In genomic region chr2:170630553-170630952, GRCm38 (mm10) we compare ENCODE assay signal across 29 mouse cellular contexts. TPM values are rescaled to one million over a fixed set of nuclear protein-coding genes. Genes with fewer than 3 reads are reported as not detected.
DNase-seq lines count a peak whose midpoint lies in the region; ATAC-seq and TF ChIP-seq lines count a peak whose summit lies in the region.
"Had no signal": no experiment of that assay in that cellular context is flagged by ENCODE, and none has a peak within 500 bp of the region (broad histone marks: within the 10 kb centered on the region; RNA-seq: fewer than 3 reads in every experiment).

No protein-coding gene starts in this region.

- WGBS in forebrain, postnatal 0 days = 79% methylated on average over 11 of the region's 11 CpGs
- WGBS in forebrain, embryonic 16.5 days = 89% methylated on average over 11 of the region's 11 CpGs
- WGBS in kidney, embryonic 14.5 days = 48% methylated on average over 11 of the region's 11 CpGs
- WGBS in kidney, embryonic 15.5 days = 53% methylated on average over 11 of the region's 11 CpGs
- 50% methylated on average over 11 of the region's 11 CpGs for WGBS in kidney, postnatal 0 days

- DNase-seq in forebrain, postnatal 0 days = no peak
- peak; percentile 38 for DNase-seq in kidney, postnatal 0 days (ENCODE audit: low spot score)
- no peak for DNase-seq in kidney, adult 9 months
- DNase-seq: adrenal gland, adult 2 months; adrenal gland, postnatal 10 days; adrenal gland, postnatal 25 days; cerebellum, adult 11 months; cerebellum, adult 18-20 months; cerebellum, adult 8-10 months; cerebellum, adult 9-11 months; cerebellum, postnatal 36 days; embryo, embryonic 11 days had no signal

- H3K4me3 ChIP-seq in forebrain, postnatal 0 days (ENCODE audit: low read depth, low read length) = no peak overlapping the region
- H3K4me3 ChIP-seq in forebrain, embryonic 16.5 days (replicated peaks; ENCODE audit: low read length) = no peak overlapping the region
- no peak overlapping the region for H3K4me3 ChIP-seq in kidney, embryonic 14.5 days (ENCODE audit: low read length)
- H3K4me3 ChIP-seq in kidney, embryonic 15.5 days (replicated peaks) = no peak overlapping the region
- H3K4me3 ChIP-seq in kidney, postnatal 0 days (replicated peaks; ENCODE audit: low read depth, low read length) = no peak overlapping the region
- H3K4me3 ChIP-seq in megakaryocyte, embryonic 14.5 days (replicated peaks) = peak overlapping the region; percentile 33
- H3K4me3 ChIP-seq: embryonic facial prominence, embryonic 12.5 days; erythroblast, embryonic 14.5 days; forebrain, embryonic 10.5 days; forebrain, embryonic 12.5 days had no signal

- no peaks in the 10 kb centered on the region for H3K9me3 ChIP-seq in forebrain, postnatal 0 days (ENCODE audit: low read length)
- H3K9me3 ChIP-seq in forebrain, embryonic 16.5 days (ENCODE audit: control insufficient read depth, low read length) = no peaks in the 10 kb centered on the region
- 0 out of 2 replicates have a peak, but pooled peaks cover 3% of the 10 kb centered on the region for H3K9me3 ChIP-seq in kidney, embryonic 14.5 days (ENCODE audit: control insufficient read depth, low read length)
- no peaks in the 10 kb centered on the region for H3K9me3 ChIP-seq in kidney, embryonic 15.5 days (replicated peaks)
- no peaks in the 10 kb centered on the region for H3K9me3 ChIP-seq in kidney, postnatal 0 days (replicated peaks; ENCODE audit: low read length)
- H3K9me3 ChIP-seq in megakaryocyte, embryonic 14.5 days = peaks cover 67% of the 10 kb centered on the region
- H3K9me3 ChIP-seq: embryonic facial prominence, embryonic 12.5 days; forebrain, embryonic 12.5 days had no signal

- H3K4me2 ChIP-seq in forebrain, postnatal 0 days (ENCODE audit: low read depth) = no peak overlapping the region
- H3K4me2 ChIP-seq in forebrain, embryonic 16.5 days (ENCODE audit: low read length) = no peak overlapping the region
- H3K4me2 ChIP-seq in kidney, embryonic 14.5 days (replicated peaks; ENCODE audit: low read depth, low read length) = no peak overlapping the region
- H3K4me2 ChIP-seq in kidney, embryonic 15.5 days = no peak overlapping the region
- H3K4me2 ChIP-seq in kidney, postnatal 0 days (ENCODE audit: low read length) = no peak overlapping the region
- H3K4me2 ChIP-seq: embryonic facial prominence, embryonic 12.5 days; forebrain, embryonic 12.5 days had no signal

- H3K27me3 ChIP-seq in forebrain, postnatal 0 days (ENCODE audit: insufficient read depth, low read length) = no peaks in the 10 kb centered on the region
- no peaks in the 10 kb centered on the region for H3K27me3 ChIP-seq in forebrain, embryonic 16.5 days (replicated peaks; ENCODE audit: control insufficient read depth, insufficient read depth, low read length)
- H3K27me3 ChIP-seq in kidney, embryonic 14.5 days (ENCODE audit: control insufficient read depth, insufficient read depth, low read length) = no peaks in the 10 kb centered on the region
- no peaks in the 10 kb centered on the region for H3K27me3 ChIP-seq in kidney, embryonic 15.5 days
- no peaks in the 10 kb centered on the region for H3K27me3 ChIP-seq in kidney, postnatal 0 days (ENCODE audit: insufficient read depth, low read length)
- no peaks in the 10 kb centered on the region for H3K27me3 ChIP-seq in megakaryocyte, embryonic 14.5 days (replicated peaks)
- H3K27me3 ChIP-seq: embryonic facial prominence, embryonic 12.5 days; forebrain, embryonic 12.5 days had no signal

- no peaks in the 10 kb centered on the region for H3K4me1 ChIP-seq in forebrain, postnatal 0 days (ENCODE audit: insufficient read depth)
- 0 out of 2 replicates have a peak, but pooled peaks cover 3% of the 10 kb centered on the region for H3K4me1 ChIP-seq in forebrain, embryonic 16.5 days (replicated peaks; ENCODE audit: control insufficient read depth, insufficient read depth, low read length)
- H3K4me1 ChIP-seq in kidney, embryonic 14.5 days (ENCODE audit: control insufficient read depth, insufficient read depth, low read length) = no peaks in the 10 kb centered on the region
- no peaks in the 10 kb centered on the region for H3K4me1 ChIP-seq in kidney, embryonic 15.5 days
- no peaks in the 10 kb centered on the region for H3K4me1 ChIP-seq in kidney, postnatal 0 days (replicated peaks; ENCODE audit: insufficient read depth, low read length)
- no peaks in the 10 kb centered on the region; the same call in 1 of the 2 replicates for H3K4me1 ChIP-seq in megakaryocyte, embryonic 14.5 days
- H3K4me1 ChIP-seq: embryonic facial prominence, embryonic 12.5 days had no signal

- H3K9ac ChIP-seq in forebrain, postnatal 0 days = no peak overlapping the region
- H3K9ac ChIP-seq in forebrain, embryonic 16.5 days (replicated peaks; ENCODE audit: low read depth, low read length) = no peak overlapping the region
- H3K9ac ChIP-seq in kidney, embryonic 14.5 days (ENCODE audit: low read depth, low read length) = no peak overlapping the region
- H3K9ac ChIP-seq in kidney, embryonic 15.5 days = no peak overlapping the region
- no peak overlapping the region for H3K9ac ChIP-seq in kidney, postnatal 0 days (ENCODE audit: low read depth, low read length)
- H3K9ac ChIP-seq: embryonic facial prominence, embryonic 12.5 days; forebrain, embryonic 12.5 days had no signal

- TF ChIP-seq CTCF in forebrain, postnatal 0 days (IDR thresholded peaks at IDR 0.05; ENCODE audit: low read depth) = no peak
- TF ChIP-seq CTCF in kidney, postnatal 0 days (IDR thresholded peaks at IDR 0.05; ENCODE audit: low read depth) = no peak

- H3K27ac ChIP-seq in forebrain, postnatal 0 days (ENCODE audit: low read depth, low read length) = no peak overlapping the region
- no peak overlapping the region for H3K27ac ChIP-seq in forebrain, embryonic 16.5 days (ENCODE audit: low read length)
- no peak overlapping the region for H3K27ac ChIP-seq in kidney, embryonic 14.5 days (ENCODE audit: low read depth, low read length)
- no peak overlapping the region for H3K27ac ChIP-seq in kidney, embryonic 15.5 days
- no peak overlapping the region for H3K27ac ChIP-seq in kidney, postnatal 0 days
- H3K27ac ChIP-seq: embryonic facial prominence, embryonic 12.5 days; forebrain, embryonic 10.5 days; forebrain, embryonic 12.5 days had no signal

- H3K36me3 ChIP-seq in forebrain, postnatal 0 days (ENCODE audit: insufficient read depth) = no peaks in the 10 kb centered on the region
- no peaks in the 10 kb centered on the region for H3K36me3 ChIP-seq in forebrain, embryonic 16.5 days (ENCODE audit: control insufficient read depth, insufficient read depth)
- H3K36me3 ChIP-seq in kidney, embryonic 14.5 days (ENCODE audit: control insufficient read depth, insufficient read depth, low read length) = no peaks in the 10 kb centered on the region
- no peaks in the 10 kb centered on the region for H3K36me3 ChIP-seq in kidney, embryonic 15.5 days
- no peaks in the 10 kb centered on the region for H3K36me3 ChIP-seq in kidney, postnatal 0 days (ENCODE audit: insufficient read depth, low read length)
- no peaks in the 10 kb centered on the region for H3K36me3 ChIP-seq in megakaryocyte, embryonic 14.5 days (replicated peaks; ENCODE audit: low read length)
- H3K36me3 ChIP-seq: embryonic facial prominence, embryonic 12.5 days; forebrain, embryonic 10.5 days; forebrain, embryonic 12.5 days had no signal

- ATAC-seq in forebrain, postnatal 0 days = 0 out of 2 replicates have a peak, but pooled peaks have one; percentile 14
- ATAC-seq in forebrain, embryonic 16.5 days = no peak
- ATAC-seq in kidney, embryonic 14.5 days (ENCODE audit: low FRiP score, low TSS enrichment) = peak; percentile 66; the same call in 1 of the 2 replicates
- ATAC-seq in kidney, embryonic 15.5 days (replicated peaks; ENCODE audit: low FRiP score) = no peak; the same call in 1 of the 2 replicates
- no peak for ATAC-seq in kidney, postnatal 0 days (replicated peaks; ENCODE audit: low FRiP score, low read depth)
- ATAC-seq in megakaryocyte, adult 5-6 weeks (ENCODE audit: poor library complexity, severe bottlenecking) = no peak
- ATAC-seq: forebrain, embryonic 14.5 days had no signal

RNA-seq across cellular contexts. Expression of gene 4930470P17Rik, which starts 28.7 kb away (rescaled TPM):
- total RNA-seq in forebrain, postnatal 0 days (2014; rRNA removed) = not detected in 2 replicates
- 0.11 and 0.16 TPM in 2 replicates for polyA plus RNA-seq in forebrain, postnatal 0 days (2015; fragmentation: Nextera tagmentation; extraction: Ambion mirVana)
- not detected in 2 replicates for polyA plus RNA-seq in forebrain, embryonic 16.5 days (2015; fragmentation: Nextera tagmentation; extraction: Ambion mirVana)
- polyA plus RNA-seq in kidney, embryonic 14.5 days (2014; fragmentation: Nextera tagmentation; extraction: Ambion mirVana) = not detected in 2 replicates
- not detected in 2 replicates for polyA plus RNA-seq in kidney, embryonic 15.5 days (2015; fragmentation: Nextera tagmentation; extraction: Ambion mirVana)
- polyA plus RNA-seq in kidney, postnatal 0 days (2015; fragmentation: Nextera tagmentation; extraction: Ambion mirVana) = not detected in 2 replicates
- not detected in 2 replicates for polyA plus RNA-seq in megakaryocyte, embryonic 14.5 days (2012; ENCODE audit: insufficient read depth, low replicate concordance)
- total RNA-seq in megakaryocyte, adult 5-6 weeks (2015) = not detected in 2 replicates
- not detected in 2 replicates for total RNA-seq in megakaryocyte, adult 5-6 weeks (2017)
- total RNA-seq: adrenal gland, adult 2 months; adrenal gland, postnatal 10 days; adrenal gland, postnatal 25 days; adrenal gland, postnatal 4 days; common myeloid progenitor, adult 5-6 weeks; ES-E14; MEL had no signal
- polyA plus RNA-seq: adrenal gland, adult 2 months; brain, embryonic 14.5 days; C2C12; embryonic facial prominence, embryonic 12.5 days; embryonic facial prominence, embryonic 14.5 days; erythroblast, embryonic 14.5 days; forebrain, embryonic 10.5 days; forebrain, embryonic 12.5 days; forebrain, embryonic 14.5 days had no signal

Comparison
In these comparisons a context has a peak if more than half of its experiments do, and no peak if none do; other contexts are left out.
1. ATAC-seq: peak in forebrain, postnatal 0 days (single experiment) and kidney, embryonic 14.5 days (single experiment); none in forebrain, embryonic 16.5 days (single experiment), kidney, embryonic 15.5 days (single experiment), kidney, postnatal 0 days (single experiment) and megakaryocyte, adult 5-6 weeks (single experiment).